Mouse (Mus musculus) adrenal gland, postnatal 36 days (tissue): Measurements from ENCODE around the gene Adcy6. TPM values are rescaled to one million over a fixed set of nuclear protein-coding genes. Genes with fewer than 3 reads are reported as not detected.
A peak's percentile ranks its signal among the peaks of the same experiment; 100 is the strongest.

Experiments used
- DNase-seq, 2 experiments: peaks; one replicate each; pipeline ENCODE4 v3.0.0; 2021; ENCODE audit warnings: mixed read lengths in 1 of 2
- long read RNA-seq, 2 experiments: library from polyadenylated mRNA; stranded (forward); transcript quantifications; one replicate each; pipeline ENCODE4 v2.0.0; 2021; ENCODE audit warnings: borderline sequencing depth in 2 of 2
- total RNA-seq, 2 experiments: library from RNA; stranded (reverse); gene quantifications; 2 replicates each; pipeline ENCODE4 v1.2.3; 2021

Gene Adcy6
- 10 to 100 TPM; 43.8 to 62.6 TPM for total RNA-seq
- long read RNA-seq, experiment 1, partial matches to known transcripts = 0 of 4 reads
- long read RNA-seq, experiment 1, other reads (novel, unspliced or antisense) = 4 of 4 reads
- long read RNA-seq, experiment 2, partial matches to known transcripts = 1 of 7 reads
- long read RNA-seq, experiment 2, other reads (novel, unspliced or antisense) = 6 of 7 reads

- peak; percentile 84 to 89 for DNase-seq
Observed at GRCm38 (mm10) chr15:98609331-98610130, at the start of gene Adcy6. Adcy6 (minus strand) TSS chr15:98610076.

- no peak for DNase-seq
Observed at GRCm38 (mm10) chr15:98656982-98657751, 47.3 kb upstream of the Adcy6 start.

- DNase-seq = no peak
Observed at GRCm38 (mm10) chr15:98652174-98652573, 42.3 kb upstream of the Adcy6 start.

- no peak for DNase-seq
Observed at GRCm38 (mm10) chr15:98651431-98651830, 41.6 kb upstream of the Adcy6 start.

- DNase-seq = no peak
Observed at GRCm38 (mm10) chr15:98648071-98648470, 38.2 kb upstream of the Adcy6 start.

- no peak for DNase-seq
Observed at GRCm38 (mm10) chr15:98647308-98647707, 37.4 kb upstream of the Adcy6 start.

GRCm38 (mm10) chr15:98646737-98647136 lies 36.9 kb upstream of the Adcy6 start:
- no peak for DNase-seq

- DNase-seq = no peak
Observed at GRCm38 (mm10) chr15:98645057-98646026, 35.5 kb upstream of the Adcy6 start.

- no peak for DNase-seq
Observed at GRCm38 (mm10) chr15:98644406-98644805, 34.5 kb upstream of the Adcy6 start.

- no peak for DNase-seq
Observed at GRCm38 (mm10) chr15:98640157-98640556, 30.3 kb upstream of the Adcy6 start.

- DNase-seq = no peak
Observed at GRCm38 (mm10) chr15:98637155-98637554, 27.3 kb upstream of the Adcy6 start.

GRCm38 (mm10) chr15:98636517-98636916 lies 26.6 kb upstream of the Adcy6 start:
- DNase-seq = no peak

GRCm38 (mm10) chr15:98635291-98635841 lies 25.5 kb upstream of the Adcy6 start:
- peak; percentile 36 to 70 for DNase-seq

GRCm38 (mm10) chr15:98634541-98635081 lies 24.7 kb upstream of the Adcy6 start:
- peak; percentile 86 to 93 for DNase-seq

- DNase-seq = no peak
Observed at GRCm38 (mm10) chr15:98633822-98634470, 24.1 kb upstream of the Adcy6 start.

- DNase-seq = no peak
Observed at GRCm38 (mm10) chr15:98632921-98633320, 23.0 kb upstream of the Adcy6 start.

- peak; percentile 79 to 82 for DNase-seq
Observed at GRCm38 (mm10) chr15:98632107-98632744, 22.4 kb upstream of the Adcy6 start.

- peak; percentile 65 to 80 for DNase-seq
Observed at GRCm38 (mm10) chr15:98631493-98631892, 21.6 kb upstream of the Adcy6 start.

GRCm38 (mm10) chr15:98630540-98630939 lies 20.7 kb upstream of the Adcy6 start, which contains the start of gene Cacnb3:
Cacnb3 (plus strand) TSS chr15:98630840.
- no peak for DNase-seq

GRCm38 (mm10) chr15:98629464-98629863 lies 19.6 kb upstream of the Adcy6 start:
- no peak for DNase-seq
